Mouse (Mus musculus) MEL-GATA-1-ER (cell line): ENCODE data around the gene Rara.
"Not testable (repeated sequence)": the region's sequence is repeated elsewhere in the genome, so short reads cannot be mapped to it uniquely, and the experiment has no call there.

ENCODE experiments used
- DNase-seq: peaks from one replicate; pipeline ENCODE4 v3.0.0-alpha.2; 2012; ENCODE audit warnings: low read depth; ENCODE audit errors: extremely low read depth

Rara gene

GRCm38 (mm10) chr11:98927438-98928076 is at the start of gene Rara:
TSS of gene Rara (plus strand) at chr11:98927818.
- DNase-seq, result no peak

DNA sequence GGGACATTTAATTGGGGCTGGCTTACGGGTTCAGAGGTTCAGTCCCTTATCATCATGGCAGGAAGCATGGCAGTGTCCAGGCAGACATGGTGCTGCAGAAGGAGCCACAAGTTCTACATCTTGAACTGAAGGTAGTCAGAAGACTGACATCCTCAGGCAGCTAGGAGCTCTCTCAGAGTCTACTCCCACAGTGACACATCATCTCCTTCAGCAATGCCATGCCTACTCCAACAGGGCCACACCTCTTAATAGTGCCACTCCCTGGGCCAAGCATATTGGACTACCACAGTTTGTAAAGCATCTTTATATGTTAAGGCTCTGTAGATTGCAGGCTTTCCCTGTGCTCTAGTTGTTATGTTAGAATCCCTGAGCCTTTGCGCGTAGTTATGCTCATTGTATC is 39.9 kb upstream of the Rara start:
- DNase-seq, result no peak

- no peak for DNase-seq
These were observed 38.5 kb upstream of the Rara start for GRCm38 (mm10) chr11:98889077-98889476.

DNA sequence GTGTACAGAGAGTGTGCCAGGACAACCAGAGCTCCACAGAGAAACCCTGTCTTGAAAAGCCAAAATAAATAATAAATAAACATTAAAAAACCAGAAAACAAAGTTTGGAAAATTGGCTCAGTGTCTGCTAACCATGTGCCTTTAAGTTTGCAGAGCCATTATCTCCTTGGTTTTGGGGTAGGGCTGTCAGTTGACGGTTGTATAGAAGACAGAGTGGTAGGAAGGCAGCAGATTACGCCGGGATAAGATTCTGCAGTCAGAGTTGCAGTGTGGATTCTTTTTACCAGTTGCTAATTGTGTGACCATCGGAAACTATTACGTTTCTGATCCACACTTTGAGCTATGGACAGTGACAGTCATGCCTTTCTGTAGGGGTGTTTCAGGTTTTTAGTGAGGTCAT is 37.6 kb upstream of the Rara start:
- DNase-seq, result no peak

DNA sequence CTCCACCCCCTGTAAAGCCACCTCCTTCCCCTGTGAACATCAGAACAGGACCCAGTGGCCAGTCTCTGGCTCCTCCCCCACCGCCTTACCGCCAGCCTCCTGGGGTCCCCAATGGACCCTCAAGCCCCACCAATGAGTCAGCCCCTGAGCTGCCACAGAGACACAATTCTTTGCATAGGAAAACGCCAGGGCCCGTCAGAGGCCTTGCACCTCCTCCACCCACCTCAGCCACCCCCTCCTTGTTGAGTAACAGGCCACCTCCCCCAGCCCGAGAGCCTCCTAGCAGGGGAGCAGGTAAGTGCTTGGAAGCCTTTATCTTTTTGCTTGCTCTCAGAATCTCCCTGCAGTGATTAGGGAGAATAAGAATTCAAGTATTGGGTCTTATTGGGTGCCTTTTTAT is 35.2 kb upstream of the Rara start:
- no peak for DNase-seq

GRCm38 (mm10) chr11:98900529-98901125 is 27.0 kb upstream of the Rara start:
- DNase-seq, result no peak

DNA sequence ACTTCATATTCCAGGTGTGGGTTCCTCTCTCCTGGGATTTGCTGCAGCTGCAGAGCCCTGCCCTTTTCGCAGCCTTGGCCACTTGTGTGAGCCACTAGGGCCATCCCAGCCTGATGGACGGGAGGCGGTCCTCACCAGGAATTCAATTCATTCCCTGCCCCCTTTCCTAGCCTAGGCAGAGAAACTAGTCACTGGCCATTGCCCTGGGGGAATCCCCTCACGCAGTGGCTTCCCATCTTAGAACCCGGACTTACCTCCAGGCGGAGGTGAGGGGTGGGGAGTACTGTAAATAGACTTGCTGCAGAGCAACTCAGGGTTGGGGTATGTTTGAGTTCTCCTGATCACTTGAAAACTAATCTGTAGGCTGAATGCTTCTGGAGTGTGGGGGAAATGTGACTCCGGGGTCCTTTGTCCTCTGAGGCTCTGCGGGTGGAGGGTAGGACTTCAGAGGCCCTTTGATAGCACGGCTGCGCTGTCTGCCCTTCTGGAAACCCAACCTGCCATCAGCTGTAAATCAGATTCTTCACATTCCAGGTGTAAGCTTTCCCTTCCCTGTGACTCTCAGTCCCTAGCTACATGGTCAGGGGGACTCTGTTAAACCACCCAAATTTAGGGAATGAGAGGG is 24.9 kb upstream of the Rara start:
- DNase-seq, result no peak

DNA sequence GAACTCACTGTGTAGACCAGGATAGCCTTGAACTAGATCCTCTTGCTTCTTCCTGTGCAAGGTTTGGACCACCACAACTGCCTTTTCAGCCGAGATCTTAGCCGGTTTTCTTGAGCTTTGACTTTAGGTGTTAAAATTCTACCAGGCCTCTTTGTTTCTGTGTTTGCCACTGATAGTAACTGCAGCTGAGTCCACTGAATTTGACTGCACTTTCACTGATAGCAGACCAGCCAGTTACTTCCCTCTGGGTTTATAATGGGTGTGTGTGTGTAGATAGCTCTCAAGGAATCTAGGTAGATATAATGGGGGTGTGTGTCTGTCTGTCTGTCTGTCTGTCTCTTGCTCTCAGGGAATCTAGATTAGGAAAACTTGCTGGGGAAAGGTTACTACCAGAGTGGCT is 23.0 kb upstream of the Rara start:
- DNase-seq, result peak; percentile 82

- DNase-seq, result peak; percentile 47
These were observed 22.6 kb upstream of the Rara start for GRCm38 (mm10) chr11:98905033-98905432.

DNA sequence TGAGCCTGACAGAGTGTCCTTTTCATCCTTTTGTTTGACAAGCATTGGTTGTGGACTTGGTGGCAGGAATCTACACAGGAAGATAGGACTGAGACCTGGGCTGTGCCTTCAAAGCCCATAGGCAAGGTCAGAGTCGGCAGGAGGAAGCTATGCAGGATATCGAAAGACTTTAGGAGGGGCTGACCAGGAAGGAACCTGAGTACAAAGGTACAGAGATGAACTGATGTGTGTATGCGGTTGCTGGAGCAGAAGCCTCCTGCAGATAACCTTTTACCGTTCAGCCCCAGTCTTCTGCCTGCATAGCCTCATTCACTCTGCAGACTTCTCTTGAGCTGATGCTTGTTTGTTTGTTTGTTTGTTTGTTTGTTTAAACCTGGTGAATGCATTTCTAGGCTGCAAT is 22.0 kb upstream of the Rara start:
- DNase-seq, result no peak

- no peak for DNase-seq
These were observed 20.6 kb upstream of the Rara start for GRCm38 (mm10) chr11:98907063-98907436.

GRCm38 (mm10) chr11:98907437-98908173 is 20.0 kb upstream of the Rara start, which contains the start of gene Cdc6:
TSS of gene Cdc6 (plus strand) at chr11:98907801.
- peak; percentile 89 for DNase-seq

DNA sequence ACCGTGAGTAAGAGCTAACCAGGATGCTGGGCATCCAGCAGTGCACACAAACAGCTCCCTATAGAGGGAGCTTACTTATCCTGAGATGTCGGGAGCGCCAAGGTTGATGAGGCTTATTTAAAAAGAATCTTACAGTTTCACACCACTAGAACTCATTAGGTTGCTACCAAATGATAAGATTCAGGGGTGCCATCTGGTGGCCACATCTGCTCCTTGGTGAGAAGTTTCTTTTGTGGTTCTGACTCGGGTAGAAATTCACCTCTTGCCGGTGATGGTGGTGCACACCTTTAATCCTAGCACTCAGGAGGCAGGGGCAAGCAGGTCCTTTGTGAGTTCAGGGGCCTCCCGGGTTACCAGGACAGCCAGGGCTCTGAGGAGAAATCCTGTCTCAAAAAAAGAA is 18.0 kb upstream of the Rara start:
- peak; percentile 42 for DNase-seq

DNA sequence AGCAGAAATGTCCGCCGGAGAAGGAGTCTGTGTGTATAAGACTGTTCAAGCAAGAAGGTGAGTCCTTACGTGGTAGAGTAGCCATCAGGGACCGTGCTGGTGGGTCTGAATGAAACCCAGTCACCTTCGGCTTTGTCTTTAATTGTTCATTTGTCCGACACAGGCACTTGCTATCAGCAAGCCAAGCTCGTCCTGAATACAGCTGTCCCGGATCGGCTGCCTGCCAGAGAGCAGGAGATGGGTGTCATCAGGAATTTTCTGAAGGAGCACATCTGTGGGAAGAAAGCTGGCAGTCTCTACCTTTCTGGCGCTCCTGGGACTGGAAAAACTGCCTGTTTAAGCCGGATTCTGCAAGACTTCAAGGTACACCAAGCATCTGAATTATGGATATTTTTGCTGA is 17.2 kb upstream of the Rara start:
- no peak for DNase-seq

DNA sequence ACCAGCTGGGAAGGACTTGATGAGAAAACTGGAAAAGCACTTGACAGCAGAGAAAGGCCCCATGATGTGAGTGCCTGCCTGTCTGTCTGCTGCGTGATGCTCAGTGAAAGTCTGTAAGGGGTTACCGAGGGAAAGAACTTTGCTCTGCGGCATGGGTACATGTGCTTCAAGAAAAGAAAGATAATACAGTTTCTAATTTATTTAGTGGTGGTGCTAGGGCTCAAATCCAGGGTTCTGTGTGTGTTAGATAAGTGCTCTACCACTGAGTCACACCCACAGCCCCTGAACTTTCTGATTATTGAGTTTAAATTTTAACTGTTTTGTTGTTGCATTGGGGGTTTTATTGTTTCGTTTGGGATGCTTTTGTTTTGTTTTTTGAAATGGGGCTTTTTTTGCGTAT is 16.1 kb upstream of the Rara start:
- peak; percentile 74 for DNase-seq

- DNase-seq, result no peak
These were observed 13.4 kb upstream of the Rara start for GRCm38 (mm10) chr11:98914196-98914595.

DNA sequence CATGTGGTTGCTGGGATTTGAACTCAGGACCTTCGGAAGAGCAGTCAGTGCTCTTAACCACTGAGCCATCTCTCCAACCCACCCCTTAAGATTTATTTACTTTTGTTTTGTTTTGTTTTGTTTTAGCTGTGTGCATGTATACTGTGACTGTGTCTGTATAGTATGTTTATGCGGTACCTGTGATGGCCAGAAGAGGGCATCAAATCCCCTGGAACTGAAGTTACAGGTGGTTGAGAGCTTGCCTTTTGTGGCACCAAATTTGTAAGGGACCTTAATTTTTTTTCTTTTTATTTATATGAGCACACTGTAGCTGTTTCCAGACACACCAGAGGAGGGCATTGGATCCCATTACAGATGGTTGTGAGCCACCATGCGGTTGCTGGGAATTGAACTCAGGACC is 11.2 kb upstream of the Rara start:
- DNase-seq, result not testable (repeated sequence)

DNA sequence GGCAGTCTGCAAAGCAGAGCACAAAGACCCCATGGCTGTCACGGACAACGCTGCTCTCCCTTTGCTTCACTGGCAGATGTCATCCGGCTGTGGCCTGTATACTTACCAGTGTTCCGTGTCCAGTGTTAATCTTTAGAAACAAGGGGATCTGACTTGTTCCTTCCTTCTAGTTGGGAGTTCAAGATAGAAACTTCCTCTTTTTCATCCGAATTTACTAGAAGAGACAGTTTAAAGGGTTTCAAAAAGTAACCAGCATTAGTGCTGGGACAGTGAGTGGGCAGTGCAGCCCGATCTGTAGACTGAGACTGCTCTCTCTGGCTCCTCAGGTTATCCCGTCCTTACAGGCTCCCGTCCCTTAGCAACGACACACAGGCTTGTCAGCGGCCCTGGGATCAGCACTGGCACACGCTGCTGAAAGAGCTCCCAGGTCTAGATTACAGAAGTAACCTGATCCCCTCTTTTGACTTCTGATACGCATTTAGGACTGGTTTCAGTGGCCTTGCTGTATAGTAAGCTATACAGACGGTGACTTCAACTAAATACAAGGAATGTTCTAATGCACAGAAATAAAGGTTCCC is 10.1 kb upstream of the Rara start:
- DNase-seq, result peak; percentile 64

DNA sequence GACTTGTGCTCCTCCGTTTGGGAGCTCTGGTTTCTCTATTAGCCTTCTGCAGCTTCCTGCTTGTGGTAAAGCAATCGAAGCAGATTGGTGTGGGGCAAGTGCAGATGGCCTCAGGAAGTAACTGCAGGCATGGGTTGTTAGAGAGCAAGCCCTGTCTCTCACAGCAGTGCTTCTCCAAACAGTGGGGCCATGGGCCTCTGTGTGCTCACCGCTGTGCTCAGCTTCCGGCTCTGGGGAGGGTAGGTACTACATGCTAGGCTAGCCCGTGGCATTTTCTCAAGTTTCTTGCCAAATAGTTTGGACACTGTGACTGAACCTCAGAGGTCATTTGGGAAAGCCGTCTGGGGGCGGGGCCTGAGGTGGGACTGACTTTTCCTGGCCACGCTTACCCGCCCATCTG is 9.4 kb upstream of the Rara start:
- no peak for DNase-seq

GRCm38 (mm10) chr11:98919009-98919408 is 8.6 kb upstream of the Rara start:
- DNase-seq, result no peak

GRCm38 (mm10) chr11:98921813-98922212 is 5.8 kb upstream of the Rara start:
- not testable (repeated sequence) for DNase-seq

DNA sequence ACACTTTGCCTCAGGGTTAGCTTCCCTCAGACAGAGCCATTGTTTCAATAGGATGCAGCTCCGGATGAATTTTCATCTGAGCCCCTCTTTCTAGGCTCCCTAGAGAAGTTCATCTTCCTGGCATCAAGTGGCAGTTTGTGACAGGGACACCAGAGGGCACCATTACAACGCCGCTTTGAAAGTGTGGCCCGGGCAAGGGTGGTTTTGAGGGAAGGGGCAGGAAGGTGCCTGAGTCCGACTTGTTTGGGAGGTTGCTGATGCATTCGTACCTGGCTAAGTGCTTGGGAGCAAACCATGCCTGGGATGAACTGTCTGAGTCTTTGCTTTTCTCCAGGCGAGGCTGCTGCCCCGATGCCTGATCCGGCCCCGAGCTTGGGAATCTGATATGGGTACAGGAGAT is 5.3 kb upstream of the Rara start:
- DNase-seq, result not testable (repeated sequence)
